Mouse (Mus musculus): ENCODE results near the gene Kri1. TPM values are rescaled to one million over a fixed set of nuclear protein-coding genes. Genes with fewer than 3 reads are reported as not detected.

Kri1 gene
- polyA plus RNA-seq, 2 experiments: 13.7 to 43.2 TPM

GRCm38 (mm10) chr9:21233366-21233765, 54.4 kb downstream of the Kri1 start:
- H3K4me2 ChIP-seq (replicated peaks; ENCODE audit: low read depth, low read length, severe bottlenecking): no peak overlapping the region
- no peak overlapping the region for H3K27ac ChIP-seq (replicated peaks; ENCODE audit: low read depth, low read length)
- TF ChIP-seq POLR2A (IDR thresholded peaks at IDR 0.05; ENCODE audit: borderline replicate concordance, extremely low read depth, insufficient read depth, insufficient read length): no peak
- WGBS: 92% methylated on average over 29 of the region's 29 CpGs
- no peaks in the 10 kb centered on the region for H3K9me3 ChIP-seq (ENCODE audit: control insufficient read depth, low read length)
- no peaks in the 10 kb centered on the region for H3K27me3 ChIP-seq (ENCODE audit: control insufficient read depth, insufficient read depth, low read length)
- H3K4me3 ChIP-seq (replicated peaks; ENCODE audit: low read length): no peak overlapping the region
- no peak for DNase-seq (ENCODE audit: low spot score)
- peaks cover 79% of the 10 kb centered on the region for H3K36me3 ChIP-seq (ENCODE audit: control insufficient read depth, insufficient read depth, low read length)
- ATAC-seq (ENCODE audit: low FRiP score, low read depth): no peak
- peaks cover 11% of the 10 kb centered on the region for H3K4me1 ChIP-seq (ENCODE audit: control insufficient read depth, insufficient read depth, low read length)
- H3K9ac ChIP-seq (ENCODE audit: low read depth, low read length, severe bottlenecking): no peak overlapping the region

GRCm38 (mm10) chr9:21232867-21233266, 54.9 kb downstream of the Kri1 start:
- ATAC-seq (ENCODE audit: low FRiP score, low read depth): no peak
- peaks cover 79% of the 10 kb centered on the region for H3K36me3 ChIP-seq (ENCODE audit: control insufficient read depth, insufficient read depth, low read length)

GRCm38 (mm10) chr9:21231551-21231950, 56.2 kb downstream of the Kri1 start:
- DNase-seq (ENCODE audit: low spot score): no peak

More at GRCm38 (mm10) chr9:21232867-21233266, 54.9 kb downstream of the Kri1 start:
- TF ChIP-seq POLR2A (IDR thresholded peaks at IDR 0.05; ENCODE audit: borderline replicate concordance, extremely low read depth, insufficient read depth, insufficient read length): no peak
- Histone ChIP-seq H3K27ac (replicated peaks; ENCODE audit: low read depth, low read length) (no peak overlapping the region), H3K4me3 (replicated peaks; ENCODE audit: low read length) (no peak overlapping the region), H3K27me3 (ENCODE audit: control insufficient read depth, insufficient read depth, low read length) (no peaks in the 10 kb centered on the region), H3K4me2 (replicated peaks; ENCODE audit: low read depth, low read length, severe bottlenecking) (no peak overlapping the region), H3K4me1 (ENCODE audit: control insufficient read depth, insufficient read depth, low read length) (peaks cover 11% of the 10 kb centered on the region), H3K9ac (ENCODE audit: low read depth, low read length, severe bottlenecking) (no peak overlapping the region), H3K9me3 (ENCODE audit: control insufficient read depth, low read length) (no peaks in the 10 kb centered on the region)
- 80% methylated on average over 5 of the region's 5 CpGs for WGBS
- DNase-seq (ENCODE audit: low spot score): no peak

GRCm38 (mm10) chr9:21227342-21227741, 60.4 kb downstream of the Kri1 start:
- Histone ChIP-seq H3K4me1 (ENCODE audit: control insufficient read depth, insufficient read depth, low read length) (peaks cover 7% of the 10 kb centered on the region), H3K9ac (ENCODE audit: low read depth, low read length, severe bottlenecking) (peak overlapping the region; percentile 40), H3K27me3 (ENCODE audit: control insufficient read depth, insufficient read depth, low read length) (no peaks in the 10 kb centered on the region), H3K27ac (replicated peaks; ENCODE audit: low read depth, low read length) (peak overlapping the region; percentile 61; the same call in 1 of the 2 replicates), H3K4me3 (replicated peaks; ENCODE audit: low read length) (peak overlapping the region; percentile 24), H3K36me3 (ENCODE audit: control insufficient read depth, insufficient read depth, low read length) (peaks cover 34% of the 10 kb centered on the region), H3K4me2 (replicated peaks; ENCODE audit: low read depth, low read length, severe bottlenecking) (peak overlapping the region; percentile 47), H3K9me3 (ENCODE audit: control insufficient read depth, low read length) (no peaks in the 10 kb centered on the region)
- WGBS: 19% methylated on average over 16 of the region's 16 CpGs
- no peak for TF ChIP-seq POLR2A (IDR thresholded peaks at IDR 0.05; ENCODE audit: borderline replicate concordance, extremely low read depth, insufficient read depth, insufficient read length)
- ATAC-seq (ENCODE audit: low FRiP score, low read depth) (peak; percentile 55; the same call in 1 of the 2 replicates), DNase-seq (ENCODE audit: low spot score) (peak; percentile 49)

More at GRCm38 (mm10) chr9:21231551-21231950, 56.2 kb downstream of the Kri1 start:
- Histone ChIP-seq H3K36me3 (ENCODE audit: control insufficient read depth, insufficient read depth, low read length) (peaks cover 71% of the 10 kb centered on the region), H3K4me1 (ENCODE audit: control insufficient read depth, insufficient read depth, low read length) (peaks cover 7% of the 10 kb centered on the region), H3K4me2 (replicated peaks; ENCODE audit: low read depth, low read length, severe bottlenecking) (no peak overlapping the region), H3K27me3 (ENCODE audit: control insufficient read depth, insufficient read depth, low read length) (no peaks in the 10 kb centered on the region), H3K9me3 (ENCODE audit: control insufficient read depth, low read length) (no peaks in the 10 kb centered on the region), H3K9ac (ENCODE audit: low read depth, low read length, severe bottlenecking) (no peak overlapping the region), H3K4me3 (replicated peaks; ENCODE audit: low read length) (no peak overlapping the region), H3K27ac (replicated peaks; ENCODE audit: low read depth, low read length) (no peak overlapping the region)
- ATAC-seq (ENCODE audit: low FRiP score, low read depth): no peak
- WGBS: 65% methylated on average over 23 of the region's 23 CpGs
- TF ChIP-seq POLR2A (IDR thresholded peaks at IDR 0.05; ENCODE audit: borderline replicate concordance, extremely low read depth, insufficient read depth, insufficient read length): no peak

- Histone ChIP-seq H3K4me2 (replicated peaks; ENCODE audit: low read depth, low read length, severe bottlenecking) (peak overlapping the region; percentile 60), H3K4me3 (replicated peaks; ENCODE audit: low read length) (peak overlapping the region; percentile 35), H3K9ac (ENCODE audit: low read depth, low read length, severe bottlenecking) (no peak overlapping the region; the same call in 1 of the 2 replicates), H3K27ac (replicated peaks; ENCODE audit: low read depth, low read length) (no peak overlapping the region), H3K27me3 (ENCODE audit: control insufficient read depth, insufficient read depth, low read length) (no peaks in the 10 kb centered on the region), H3K36me3 (ENCODE audit: control insufficient read depth, insufficient read depth, low read length) (peaks cover 14% of the 10 kb centered on the region), H3K9me3 (ENCODE audit: control insufficient read depth, low read length) (no peaks in the 10 kb centered on the region), H3K4me1 (ENCODE audit: control insufficient read depth, insufficient read depth, low read length) (peaks cover 10% of the 10 kb centered on the region)
- TF ChIP-seq POLR2A (IDR thresholded peaks at IDR 0.05; ENCODE audit: borderline replicate concordance, extremely low read depth, insufficient read depth, insufficient read length): no peak
- ATAC-seq (ENCODE audit: low FRiP score, low read depth) (no peak), DNase-seq (ENCODE audit: low spot score) (no peak)
- 10% methylated on average over 7 of the region's 7 CpGs for WGBS
Measured at GRCm38 (mm10) chr9:21225415-21225758, 62.4 kb downstream of the Kri1 start.

Data from limb, embryonic 14.5 days (tissue).